ENCODE assay signal across 23 mouse cellular contexts in the genomic region with DNA sequence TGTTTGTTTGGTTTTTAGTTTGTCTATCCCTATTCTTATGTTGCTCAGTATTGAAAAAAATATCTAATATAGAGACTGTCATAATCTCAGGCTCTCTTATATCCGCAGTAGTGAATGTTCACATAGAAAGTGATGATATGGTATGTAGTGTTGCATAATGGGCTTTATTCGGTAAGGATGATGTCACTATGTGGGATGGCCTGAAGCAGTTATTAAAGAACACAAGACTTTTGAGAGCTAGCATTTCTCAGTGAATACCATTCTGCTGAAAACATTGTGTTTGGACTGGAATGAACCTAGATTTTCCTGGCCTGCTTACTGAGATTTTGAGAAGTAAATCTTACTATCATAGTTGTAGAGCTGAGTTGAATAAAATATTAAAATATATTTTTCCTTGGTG. TPM values are rescaled to one million over a fixed set of nuclear protein-coding genes. Genes with fewer than 3 reads are reported as not detected.
DNase-seq lines count a peak whose midpoint lies in the region; ATAC-seq and TF ChIP-seq lines count a peak whose summit lies in the region.
"Had no signal": no experiment of that assay in that cellular context is flagged by ENCODE, and none has a peak within 500 bp of the region (broad histone marks: within the 10 kb centered on the region; RNA-seq: fewer than 3 reads in every experiment).

No protein-coding gene starts in this region.

- peaks cover 2% of the 10 kb centered on the region; the same call in 1 of the 2 replicates for H3K79me2 ChIP-seq in heart, adult 2 months (replicated peaks; ENCODE audit: control insufficient read depth, insufficient read depth, low read length)
- H3K79me2 ChIP-seq in myocyte (ENCODE audit: control insufficient read depth, insufficient read depth) = peaks cover 70% of the 10 kb centered on the region

- no peak overlapping the region for H3K4me2 ChIP-seq in lung, embryonic 14.5 days
- no peak overlapping the region for H3K4me2 ChIP-seq in myocyte (ENCODE audit: low read depth)
- H3K4me2 ChIP-seq in forebrain, embryonic 11.5 days (ENCODE audit: low read depth, low read length, severe bottlenecking) = no peak overlapping the region
- H3K4me2 ChIP-seq: embryonic facial prominence, embryonic 15.5 days; forebrain, embryonic 15.5 days; heart, embryonic 13.5 days; hindbrain, embryonic 15.5 days had no signal

- no peak overlapping the region for H3ac ChIP-seq in myocyte (ENCODE audit: control insufficient read depth, insufficient read length)

- no peak for DNase-seq in heart, adult 2 months
- no peak for DNase-seq in heart, postnatal 14 days
- peak; percentile 9 for DNase-seq in lung, embryonic 14.5 days
- no peak for DNase-seq in lung, postnatal 25 days (ENCODE audit: low spot score)
- DNase-seq in left cerebral cortex, postnatal 36 days (ENCODE audit: low spot score in 2 of 2) = no peak
- no peak for DNase-seq in forebrain, embryonic 11.5 days (ENCODE audit: low spot score)
- DNase-seq: adrenal gland, adult 2 months; adrenal gland, postnatal 25 days; cerebellum, adult 8-10 months; cerebellum, postnatal 14 days; embryo, embryonic 11 days; gastrocnemius, postnatal 14 days had no signal

- ATAC-seq in lung, embryonic 14.5 days (ENCODE audit: insufficient read depth) = no peak
- ATAC-seq in forebrain, embryonic 11.5 days (replicated peaks; ENCODE audit: low FRiP score) = no peak
- ATAC-seq: activated CD4-positive, CD25-positive, alpha-beta regulatory T cell, adult 4 months; CD4-positive, CD25-positive, alpha-beta regulatory T cell, adult 4 months; forebrain, embryonic 15.5 days; intestine, embryonic 16.5 days; Patski had no signal

- TF ChIP-seq POLR2A in heart, adult 2 months (IDR thresholded peaks at IDR 0.05; ENCODE audit: insufficient read depth, low read depth, low read length) = no peak
- no peak for TF ChIP-seq POLR2A in myocyte (IDR thresholded peaks at IDR 0.05; ENCODE audit: insufficient read length, low read depth)

- 61% methylated on average over 2 of the region's 2 CpGs for WGBS in heart, adult 2 months
- WGBS in lung, embryonic 14.5 days = 75% methylated on average over 2 of the region's 2 CpGs
- WGBS in forebrain, embryonic 11.5 days = 88% methylated on average over 2 of the region's 2 CpGs

- peak overlapping the region; percentile 10; the same call in 1 of the 2 replicates for H3K27ac ChIP-seq in heart, adult 2 months
- H3K27ac ChIP-seq in lung, embryonic 14.5 days (ENCODE audit: low read depth) = no peak overlapping the region
- H3K27ac ChIP-seq in forebrain, embryonic 11.5 days (ENCODE audit: low read depth, low read length) = no peak overlapping the region
- H3K27ac ChIP-seq: forebrain, embryonic 10.5 days; forebrain, embryonic 15.5 days; heart, embryonic 13.5 days; hindbrain, embryonic 15.5 days had no signal

- no peak overlapping the region for H3K9ac ChIP-seq in heart, adult 2 months (ENCODE audit: low read depth, low read length)
- H3K9ac ChIP-seq in lung, embryonic 14.5 days = no peak overlapping the region
- no peak overlapping the region for H3K9ac ChIP-seq in forebrain, embryonic 11.5 days (ENCODE audit: low read length)
- H3K9ac ChIP-seq: embryonic facial prominence, embryonic 15.5 days; forebrain, embryonic 15.5 days; heart, embryonic 13.5 days; hindbrain, embryonic 15.5 days had no signal

- TF ChIP-seq EP300 in heart, adult 2 months (IDR thresholded peaks at IDR 0.05; ENCODE audit: insufficient read depth, low read depth, low read length) = no peak

- no peak for TF ChIP-seq CTCF in heart, adult 2 months (IDR thresholded peaks at IDR 0.05)
- no peak for TF ChIP-seq CTCF in lung, embryonic 14.5 days (IDR thresholded peaks at IDR 0.05; ENCODE audit: low read depth)

- H3K4me1 ChIP-seq in heart, adult 2 months (ENCODE audit: control insufficient read depth, insufficient read depth, low read length) = peaks cover 8% of the 10 kb centered on the region
- H3K4me1 ChIP-seq in lung, embryonic 14.5 days (ENCODE audit: insufficient read depth) = no peaks in the 10 kb centered on the region
- H3K4me1 ChIP-seq in forebrain, embryonic 11.5 days (replicated peaks; ENCODE audit: control insufficient read depth, insufficient read depth, low read length) = no peaks in the 10 kb centered on the region
- H3K4me1 ChIP-seq: hindbrain, embryonic 15.5 days had no signal

- H3K9me3 ChIP-seq in lung, embryonic 14.5 days (ENCODE audit: low read depth, low read length) = no peaks in the 10 kb centered on the region
- no peaks in the 10 kb centered on the region for H3K9me3 ChIP-seq in forebrain, embryonic 11.5 days (ENCODE audit: control insufficient read depth, low read length)
- H3K9me3 ChIP-seq: embryonic facial prominence, embryonic 15.5 days; forebrain, embryonic 10.5 days; forebrain, embryonic 15.5 days; heart, embryonic 13.5 days; hindbrain, embryonic 15.5 days had no signal

- peaks cover 2% of the 10 kb centered on the region for H3K36me3 ChIP-seq in heart, adult 2 months (ENCODE audit: control insufficient read depth, insufficient read depth, low read length)
- H3K36me3 ChIP-seq in lung, embryonic 14.5 days (ENCODE audit: insufficient read depth) = no peaks in the 10 kb centered on the region
- H3K36me3 ChIP-seq in myocyte (ENCODE audit: control insufficient read depth, insufficient read depth) = no peaks in the 10 kb centered on the region
- no peaks in the 10 kb centered on the region for H3K36me3 ChIP-seq in forebrain, embryonic 11.5 days (ENCODE audit: control insufficient read depth, insufficient read depth, low read length)
- H3K36me3 ChIP-seq: embryonic facial prominence, embryonic 15.5 days; forebrain, embryonic 15.5 days; hindbrain, embryonic 15.5 days had no signal

- no peaks in the 10 kb centered on the region for H3K27me3 ChIP-seq in heart, adult 2 months (ENCODE audit: control insufficient read depth, insufficient read depth, low read length)
- H3K27me3 ChIP-seq in lung, embryonic 14.5 days (ENCODE audit: insufficient read depth, low read length) = no peaks in the 10 kb centered on the region
- no peaks in the 10 kb centered on the region for H3K27me3 ChIP-seq in myocyte (ENCODE audit: control insufficient read depth, insufficient read depth, insufficient read length)
- no peaks in the 10 kb centered on the region for H3K27me3 ChIP-seq in forebrain, embryonic 11.5 days (ENCODE audit: control insufficient read depth, insufficient read depth, low read length)
- H3K27me3 ChIP-seq: embryonic facial prominence, embryonic 15.5 days; forebrain, embryonic 15.5 days; heart, embryonic 13.5 days; hindbrain, embryonic 15.5 days; Patski had no signal

- intact Hi-C loops in heart, adult 2 months (cut with DNase I) = no loop called here
- intact Hi-C loops in heart, postnatal 14 days (cut with DNase I) = no loop called here
- intact Hi-C loops in left cerebral cortex, postnatal 36 days (cut with DNase I) = no loop called here

- H3K4me3 ChIP-seq in heart, adult 2 months = no peak overlapping the region
- no peak overlapping the region for H3K4me3 ChIP-seq in lung, embryonic 14.5 days (ENCODE audit: low read depth, low read length)
- H3K4me3 ChIP-seq in myocyte = no peak overlapping the region
- no peak overlapping the region for H3K4me3 ChIP-seq in forebrain, embryonic 11.5 days (ENCODE audit: low read depth, low read length)
- H3K4me3 ChIP-seq: embryonic facial prominence, embryonic 15.5 days; erythroblast, embryonic 14.5 days; forebrain, embryonic 10.5 days; forebrain, embryonic 15.5 days; heart, embryonic 13.5 days; hindbrain, embryonic 15.5 days had no signal

TF ChIP-seq in myocyte, 11 proteins besides CTCF, POLR2A, EP300 and RAD21:
- TF ChIP-seq MYOG (IDR thresholded peaks at IDR 0.05; ENCODE audit: control insufficient read depth in 1 of 3, insufficient read depth in 1 of 3, insufficient read length in 2 of 3, low read depth in 2 of 3) (no peak), CEBPB (IDR thresholded peaks at IDR 0.05; ENCODE audit: insufficient read depth, poor library complexity, severe bottlenecking) (peak; percentile 65; the same call in 1 of the 2 replicates), POLR2AphosphoS2 (IDR thresholded peaks at IDR 0.05; ENCODE audit: insufficient read length, low read depth) (no peak)

RNA-seq across cellular contexts. Expression of a gene that starts 23.5 kb away (rescaled TPM):
- 10 to 100 TPM; 20.3 to 22.6 TPM for total RNA-seq in heart, adult 2 months (2021)
- polyA plus RNA-seq in heart, adult 2 months (2012; rRNA removed) = 13.8 and 25.5 TPM in 2 replicates
- 10 to 100 TPM; 28.2 to 29.2 TPM for total RNA-seq in heart, postnatal 14 days (2021)
- polyA plus RNA-seq in lung, embryonic 14.5 days (2014; fragmentation: Nextera tagmentation; extraction: Ambion mirVana) = 26.6 and 26.9 TPM in 2 replicates
- 9.0 TPM for polyA plus RNA-seq in myocyte (2012; fragmentation: generic; extraction: Trizol)
- 10 to 100 TPM; 31.5 to 39.3 TPM for total RNA-seq in left cerebral cortex, postnatal 36 days (2021)
- polyA plus RNA-seq in forebrain, embryonic 11.5 days (2014; fragmentation: Nextera tagmentation; extraction: Ambion mirVana) = 38.1 and 39.1 TPM in 2 replicates

RNA-seq across cellular contexts. Expression of a gene that starts 59.8 kb away (rescaled TPM):
- total RNA-seq in heart, adult 2 months (2021) = 10 to 100 TPM; 27.6 to 30.0 TPM
- polyA plus RNA-seq in heart, adult 2 months (2012; rRNA removed) = 44.1 and 59.3 TPM in 2 replicates
- 10 to 100 TPM; 31.6 to 32.1 TPM for total RNA-seq in heart, postnatal 14 days (2021)
- 18.2 and 18.6 TPM in 2 replicates for polyA plus RNA-seq in lung, embryonic 14.5 days (2014; fragmentation: Nextera tagmentation; extraction: Ambion mirVana)
- polyA plus RNA-seq in myocyte (2012; fragmentation: generic; extraction: Trizol) = 34.0 TPM
- 10 to 100 TPM; 60.7 to 72.2 TPM for total RNA-seq in left cerebral cortex, postnatal 36 days (2021)
- 18.6 and 21.7 TPM in 2 replicates for polyA plus RNA-seq in forebrain, embryonic 11.5 days (2014; fragmentation: Nextera tagmentation; extraction: Ambion mirVana)
